Mouse (Mus musculus) monocyte, adult 5-6 weeks (primary cell): ENCODE data around the gene Lgr5. TPM values are rescaled to one million over a fixed set of nuclear protein-coding genes. Genes with fewer than 3 reads are reported as not detected.

Experiments
- ATAC-seq: fragments of 153-309, 156-312 bp; replicated peaks from 2 replicates; pipeline ENCODE4 v1.8.0; 2017; ENCODE audit warnings: mild to moderate bottlenecking; ENCODE audit not compliant: low TSS enrichment, insufficient number of reproducible peaks, severe bottlenecking, poor library complexity, low FRiP score
- total RNA-seq: library from RNA; stranded (forward); fragments of 200-1000, 200-491, 200-594 nt; gene quantifications from 3 replicates; pipeline ENCODE4 v1.2.3, GENCODE M21; 2017

Lgr5 gene
- total RNA-seq, 1 experiment from 2014 or later, result not detected

DNA sequence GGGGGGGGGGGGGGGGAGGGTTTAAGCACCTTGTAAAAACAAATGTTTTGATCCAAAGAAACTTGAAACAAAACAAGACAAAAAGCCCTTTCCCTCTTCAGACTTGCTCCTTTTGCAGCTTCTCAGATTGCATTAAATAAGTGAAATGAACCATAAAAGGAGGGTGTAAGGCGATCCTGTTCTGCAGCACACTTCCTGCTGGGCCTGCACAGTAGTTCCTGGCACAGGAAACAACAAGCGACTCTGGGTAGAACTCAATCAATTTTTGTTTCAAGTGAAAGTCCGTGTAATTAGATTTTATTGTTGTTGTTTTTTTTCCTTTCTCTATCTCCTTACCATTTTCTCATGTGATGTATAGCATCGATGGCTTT is 66.5 kb downstream of the Lgr5 start:
- no peak for ATAC-seq

GRCm38 (mm10) chr10:115520200-115521080 is 67.1 kb downstream of the Lgr5 start:
- ATAC-seq, result no peak

- ATAC-seq, result no peak
Observed at GRCm38 (mm10) chr10:115518845-115519244, 68.7 kb downstream of the Lgr5 start.

DNA sequence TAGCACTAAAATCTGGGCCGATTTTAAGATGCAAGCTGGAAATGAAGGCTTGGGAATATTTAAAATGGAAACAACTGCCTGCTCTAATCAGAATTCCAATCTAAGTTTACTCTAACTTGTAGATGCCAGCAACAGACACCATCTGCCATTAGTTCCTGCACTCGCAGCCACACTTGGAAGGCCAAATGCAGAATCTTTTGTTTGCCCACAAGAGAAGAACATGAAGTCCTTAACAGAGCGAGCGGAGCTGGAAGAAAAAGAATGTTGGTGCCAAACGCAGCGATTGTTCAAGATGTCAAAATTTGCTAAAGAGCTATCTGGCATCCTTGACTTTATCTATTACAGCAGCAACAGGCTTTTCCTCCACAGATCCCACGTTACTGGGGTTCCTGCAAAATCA is 72.1 kb downstream of the Lgr5 start:
- no peak for ATAC-seq

GRCm38 (mm10) chr10:115510959-115511358 is 76.6 kb downstream of the Lgr5 start:
- ATAC-seq, result no peak

GRCm38 (mm10) chr10:115505631-115506239 is 81.8 kb downstream of the Lgr5 start:
- ATAC-seq, result no peak

GRCm38 (mm10) chr10:115505155-115505554 is 82.4 kb downstream of the Lgr5 start:
- ATAC-seq, result no peak

- ATAC-seq, result no peak
Observed at GRCm38 (mm10) chr10:115493778-115494141, 93.8 kb downstream of the Lgr5 start.

DNA sequence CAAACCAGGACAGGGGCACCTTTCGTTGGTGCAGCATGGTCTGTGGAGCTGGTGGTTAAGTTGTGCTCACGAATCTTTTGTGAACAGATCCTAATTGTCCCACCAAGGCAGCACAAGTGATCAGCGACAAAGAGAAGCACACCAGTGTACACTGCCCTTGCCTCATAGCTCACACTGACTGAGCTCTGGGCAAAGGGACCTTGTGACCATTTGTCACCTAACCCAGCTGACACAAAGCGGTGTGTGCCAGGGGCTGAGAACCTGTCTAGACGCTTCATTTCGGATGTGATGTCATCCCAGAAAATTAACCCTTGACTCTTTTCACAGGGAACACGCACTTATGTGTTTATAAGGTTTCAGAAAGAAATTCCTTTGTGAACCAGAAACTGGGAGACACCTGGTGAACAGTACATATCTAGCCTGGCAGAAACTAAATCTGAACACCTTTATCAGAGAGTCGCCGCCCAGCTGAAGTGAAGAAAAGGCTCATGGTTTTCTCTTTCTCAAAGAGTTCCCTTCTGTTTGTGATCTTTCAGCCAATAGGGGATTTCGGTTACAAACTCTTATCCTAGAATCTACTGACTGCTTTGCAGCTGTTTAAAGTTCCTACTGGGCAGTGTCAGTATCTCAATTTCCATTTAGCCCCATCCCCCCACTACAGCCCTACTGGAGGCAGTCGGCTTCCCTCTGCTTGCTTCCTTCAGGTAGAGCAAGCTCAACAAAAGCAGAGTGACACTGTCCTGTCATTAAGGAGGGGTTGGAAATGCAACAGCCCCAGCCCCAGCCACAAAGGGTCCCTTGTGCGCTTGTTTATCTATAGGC is 94.4 kb downstream of the Lgr5 start:
- ATAC-seq, result no peak

GRCm38 (mm10) chr10:115491803-115492510 is 95.6 kb downstream of the Lgr5 start:
- ATAC-seq, result no peak

DNA sequence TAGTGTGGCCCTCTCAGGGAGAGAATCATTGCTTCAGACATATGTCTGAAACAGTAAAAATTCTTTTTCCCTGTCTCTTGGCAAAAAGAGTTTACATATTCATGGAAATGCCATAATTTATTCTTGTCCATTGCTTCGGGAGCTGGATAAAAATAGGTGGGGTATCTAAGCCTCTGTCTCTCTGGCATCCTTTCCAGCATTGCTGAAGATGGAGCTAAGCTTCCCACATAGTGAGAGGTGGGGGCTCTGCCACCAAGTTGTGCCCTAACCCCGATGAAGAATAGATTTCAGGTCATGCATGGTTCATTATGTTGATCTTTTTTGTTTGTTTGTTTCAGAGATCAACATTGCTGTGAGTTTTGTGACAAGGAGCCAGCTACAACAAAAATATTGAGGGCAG is 102.0 kb downstream of the Lgr5 start:
- ATAC-seq, result no peak

DNA sequence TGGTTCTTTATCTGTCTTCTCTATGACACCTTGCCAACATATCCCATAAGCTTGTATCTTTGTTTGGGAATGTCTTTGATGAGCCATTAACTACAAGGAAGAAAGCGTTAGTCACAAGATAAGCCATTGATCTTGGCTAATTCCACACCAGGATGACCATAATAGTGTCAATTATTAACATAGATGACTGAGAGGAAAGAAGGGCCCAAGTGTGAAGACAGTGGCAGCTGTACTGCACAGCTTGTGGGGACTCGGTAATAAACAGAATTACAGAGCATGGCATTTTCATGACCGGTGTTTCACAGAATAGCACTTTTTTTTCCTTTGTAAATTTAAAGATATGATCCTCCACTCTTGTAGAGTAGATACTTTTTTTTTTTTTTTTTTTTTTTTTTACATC is 102.9 kb downstream of the Lgr5 start:
- no peak for ATAC-seq

DNA sequence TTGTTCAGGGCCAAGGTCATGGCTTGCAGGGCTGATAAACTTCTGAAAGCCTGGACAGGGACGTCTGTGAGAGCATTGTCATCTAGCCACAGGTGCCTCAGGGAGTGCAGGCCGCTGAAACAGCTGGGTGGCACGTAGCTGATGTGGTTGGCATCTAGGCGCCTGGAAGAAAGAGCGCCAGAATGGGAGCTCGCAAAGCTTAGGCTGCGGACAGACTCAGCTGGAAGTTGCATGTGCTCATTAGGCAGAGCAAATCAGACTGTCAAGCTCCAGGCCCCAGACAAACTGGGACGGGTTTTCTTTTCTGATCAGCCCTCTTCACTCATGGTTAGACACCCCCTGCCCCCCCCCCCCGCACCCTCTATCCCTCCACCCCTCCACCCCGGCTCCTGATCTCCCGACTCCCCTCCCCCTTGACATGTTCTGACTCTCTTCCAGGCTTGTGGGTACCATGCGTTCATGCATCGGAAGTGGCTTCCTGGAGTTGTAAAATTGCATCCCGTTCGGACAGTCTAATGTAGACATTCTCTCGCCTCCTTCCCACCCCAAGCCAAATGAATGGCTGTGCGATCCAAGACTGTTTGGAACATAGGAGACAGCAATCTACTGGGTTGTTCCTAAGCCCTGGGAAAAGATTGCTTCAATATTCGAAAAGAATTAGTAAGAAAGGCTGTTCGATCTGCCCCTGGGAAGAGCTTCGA is 109.0 kb downstream of the Lgr5 start:
- no peak for ATAC-seq

DNA sequence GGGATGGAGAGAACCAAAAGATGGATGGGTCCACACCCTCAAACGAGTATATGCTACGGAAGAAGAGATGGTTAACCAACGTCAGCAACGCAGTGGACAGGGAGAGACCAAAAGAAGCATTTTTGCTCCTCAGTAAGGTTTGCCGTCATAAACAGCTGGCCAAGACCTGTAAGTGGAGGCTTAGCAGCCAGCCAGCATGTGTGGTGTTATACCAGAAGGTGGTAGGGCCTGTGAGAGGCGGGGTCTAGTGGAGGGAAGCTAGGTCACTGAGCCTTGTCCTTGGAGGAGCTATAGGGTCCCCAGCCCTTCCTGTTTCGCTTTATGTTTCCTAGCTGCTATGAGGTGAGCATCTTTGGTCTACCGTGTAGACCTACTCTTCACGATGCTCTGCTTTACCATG is 111.1 kb downstream of the Lgr5 start:
- ATAC-seq, result no peak

- ATAC-seq, result no peak
Observed at GRCm38 (mm10) chr10:115475000-115475550, 112.5 kb downstream of the Lgr5 start.

- ATAC-seq, result no peak
Observed at GRCm38 (mm10) chr10:115473213-115473961, 114.2 kb downstream of the Lgr5 start.

DNA sequence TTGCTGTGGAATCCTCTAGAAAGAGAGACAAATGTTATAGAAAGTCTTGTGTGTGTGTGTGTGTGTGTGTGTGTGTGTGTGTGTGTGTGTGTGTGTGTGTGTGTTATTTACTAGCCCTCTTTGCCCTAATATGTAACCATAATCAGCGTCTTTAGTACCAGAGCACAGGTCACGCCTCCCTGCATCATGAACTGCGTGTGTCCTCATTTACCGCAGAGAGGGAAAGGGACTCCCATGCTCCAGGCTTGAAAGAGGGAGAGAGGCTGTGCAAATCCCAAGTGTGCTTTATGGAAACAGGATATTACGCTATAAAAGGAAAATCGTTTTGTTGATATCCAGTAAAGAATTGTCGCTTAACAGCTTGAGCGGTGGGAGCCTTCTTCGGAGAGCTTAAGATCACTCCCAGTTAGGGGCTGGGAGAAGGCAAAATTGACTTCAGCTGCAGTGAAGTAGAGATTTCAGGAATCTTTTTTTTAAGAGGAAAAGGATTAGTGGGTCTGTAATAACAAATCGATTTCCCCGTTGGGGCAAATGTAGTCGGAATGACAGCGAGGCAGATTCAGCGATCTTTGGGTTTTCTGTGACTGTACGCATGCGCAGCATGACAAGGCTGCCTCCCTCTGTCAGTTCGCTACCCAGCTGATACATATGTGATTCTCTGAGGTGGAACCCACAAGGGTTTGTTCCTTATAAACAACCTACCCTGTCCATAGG is 116.8 kb downstream of the Lgr5 start:
- ATAC-seq, result no peak
